Mouse (Mus musculus) cerebellum, adult 9-11 months (tissue): ENCODE data around the gene Nsmce4a.
"Not testable (repeated sequence)": the region's sequence is repeated elsewhere in the genome, so short reads cannot be mapped to it uniquely, and the experiment has no call there.

Source experiments
- DNase-seq: peaks from one replicate; pipeline ENCODE4 v3.0.0; 2022

Nsmce4a gene

DNA sequence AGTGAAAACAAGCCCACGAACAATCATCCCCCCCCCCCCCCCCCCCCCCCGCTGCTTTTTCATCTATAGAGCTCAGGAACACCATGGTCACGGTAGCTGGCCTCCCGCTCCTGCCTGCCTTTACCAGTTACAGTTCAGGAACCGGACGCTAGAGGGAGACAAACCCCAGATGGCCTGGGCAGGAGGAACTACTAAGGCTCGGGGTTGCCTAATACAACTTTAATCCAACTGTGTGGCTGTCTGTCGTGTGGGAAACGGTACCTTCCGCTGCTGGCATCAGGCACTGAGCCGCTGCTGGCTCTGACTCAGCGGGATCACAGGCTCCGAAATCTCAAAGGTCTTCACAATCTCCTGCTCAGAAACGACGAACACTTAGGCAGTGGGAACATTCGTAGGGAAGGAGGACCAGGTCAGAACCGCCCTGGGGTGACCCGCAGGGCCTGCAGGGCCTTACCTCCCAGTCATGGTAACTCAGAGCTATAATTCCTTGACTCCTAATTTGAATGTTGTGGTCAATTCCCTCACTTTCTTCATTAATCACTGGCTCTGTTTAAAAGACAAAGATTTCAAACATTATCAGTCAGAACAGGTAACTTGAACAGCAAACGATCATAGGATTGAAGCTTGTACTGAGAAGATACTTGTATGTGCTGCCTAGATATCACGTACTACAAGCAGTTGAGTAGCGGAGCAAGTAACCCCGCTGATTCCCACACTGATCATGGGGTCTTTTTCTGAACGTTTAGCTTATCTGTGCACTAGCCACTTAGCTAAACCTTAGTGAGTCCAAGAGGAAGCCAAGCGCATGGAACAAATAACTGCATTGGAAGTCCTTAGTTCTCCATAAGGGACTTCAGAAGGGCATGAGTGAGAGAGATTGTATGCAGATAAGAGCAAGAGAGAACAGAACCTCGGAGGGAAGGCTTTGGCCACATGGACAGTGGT, 39.3 kb downstream of the Nsmce4a start:
- peak; percentile 84 for DNase-seq

DNA sequence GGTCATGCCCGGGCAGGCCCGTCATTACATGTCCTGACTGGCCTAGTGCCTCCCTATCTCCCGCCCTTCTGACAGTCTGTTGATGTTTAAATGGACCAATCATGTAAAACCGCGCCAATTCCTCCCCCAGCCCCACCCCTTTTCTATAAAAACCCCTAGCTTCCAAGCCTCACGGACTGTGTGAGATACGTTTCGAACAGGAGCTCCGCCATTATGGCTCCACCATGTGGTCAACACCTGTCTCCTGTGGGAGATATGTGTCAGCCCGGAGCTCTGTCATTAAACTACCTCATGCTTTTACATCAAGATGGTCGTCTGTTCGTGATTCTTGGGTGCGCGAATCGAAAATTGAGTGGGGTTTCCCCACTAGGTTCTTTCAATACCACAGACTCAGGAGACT, 41.8 kb downstream of the Nsmce4a start:
- not testable (repeated sequence) for DNase-seq

DNA sequence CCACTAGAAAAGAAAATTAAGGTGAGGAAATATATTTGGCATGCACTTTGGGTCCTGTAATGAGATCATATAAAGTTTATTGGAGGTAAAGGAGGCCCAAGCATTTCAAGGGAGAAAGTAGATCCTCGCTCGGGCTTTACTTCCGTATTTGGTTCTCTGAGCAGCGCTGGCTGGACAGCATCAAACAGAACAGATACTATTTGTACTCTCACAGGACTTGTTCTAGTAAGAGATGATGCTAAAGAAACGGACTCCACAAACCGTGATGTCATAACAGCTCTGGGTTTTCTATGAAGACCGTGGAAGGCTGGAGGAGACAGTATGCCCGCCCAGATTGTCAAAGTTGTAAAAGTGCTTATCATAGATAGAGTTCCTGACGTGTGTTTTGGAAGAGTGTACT, 45.6 kb downstream of the Nsmce4a start:
- DNase-seq = no peak

DNA sequence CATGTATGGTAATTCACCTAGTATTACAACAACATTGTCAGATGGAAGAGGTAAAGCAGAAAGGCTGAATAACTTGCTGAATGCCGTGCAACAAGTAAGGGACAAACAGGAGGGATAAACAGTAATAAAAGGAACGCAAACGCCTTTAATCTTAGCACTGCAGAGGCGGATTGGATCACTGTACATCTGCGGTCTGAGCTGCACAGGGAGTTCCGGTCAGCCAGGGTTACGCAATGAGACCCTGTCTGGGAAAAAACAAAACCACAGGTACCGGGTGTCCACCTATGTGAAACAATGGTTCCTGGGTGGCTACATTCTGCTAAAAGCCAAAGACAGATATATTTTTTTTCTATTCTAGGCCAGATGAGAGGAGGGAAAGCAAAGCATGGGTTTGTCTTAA, 49.5 kb downstream of the Nsmce4a start:
- no peak for DNase-seq

DNA sequence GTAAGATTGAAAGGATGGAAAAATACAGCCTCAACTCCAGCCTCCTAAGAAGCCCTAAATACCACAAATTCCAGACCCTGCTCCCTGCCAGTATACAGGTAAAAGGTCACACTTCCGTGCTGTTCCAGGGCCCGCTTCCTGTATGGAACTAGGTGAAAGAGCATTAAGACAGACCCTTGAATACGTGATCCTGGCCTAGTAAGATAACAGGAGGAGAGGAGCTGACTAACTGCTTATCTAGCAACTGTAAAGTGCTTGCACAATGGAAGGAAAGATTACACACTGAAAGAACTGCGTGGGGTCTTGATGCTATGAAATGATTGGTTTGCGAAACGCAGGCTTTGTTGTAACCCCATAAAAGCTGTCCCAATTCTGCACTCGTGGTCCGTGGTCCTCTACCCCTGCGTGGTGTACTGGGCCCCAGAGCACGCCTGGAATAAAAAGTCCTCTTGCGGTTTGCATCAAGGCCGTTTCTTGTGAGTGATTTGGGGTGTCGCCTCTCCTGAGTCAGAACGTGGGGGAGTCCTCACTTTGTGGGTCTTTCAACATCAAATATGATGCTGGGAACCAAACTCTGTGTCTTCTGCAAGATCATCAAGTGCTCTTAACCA, 52.0 kb downstream of the Nsmce4a start:
- DNase-seq = no peak

DNA sequence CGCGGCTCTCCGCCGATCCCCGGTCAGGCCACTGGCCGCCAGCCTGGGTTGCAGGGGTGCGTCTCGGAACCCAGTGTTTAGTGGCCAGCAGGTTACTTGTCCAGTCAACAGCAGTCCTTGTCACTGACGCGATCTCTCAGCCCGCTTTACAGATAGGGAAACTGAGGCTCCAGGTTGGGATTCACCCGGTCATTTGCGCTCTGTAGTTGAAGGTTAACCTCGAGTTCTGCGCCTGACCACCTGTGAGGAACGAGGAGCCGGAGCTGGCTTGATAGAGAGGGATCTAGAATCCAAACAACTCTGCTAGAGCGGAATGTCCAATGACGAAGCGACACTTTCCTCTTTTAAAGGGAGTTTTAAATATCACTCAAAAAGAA, 52.9 kb downstream of the Nsmce4a start, which contains the start of gene Ate1:
Ate1 (minus strand) TSS at position 321 of the 377 bp plus-strand sequence.
- DNase-seq = no peak

DNA sequence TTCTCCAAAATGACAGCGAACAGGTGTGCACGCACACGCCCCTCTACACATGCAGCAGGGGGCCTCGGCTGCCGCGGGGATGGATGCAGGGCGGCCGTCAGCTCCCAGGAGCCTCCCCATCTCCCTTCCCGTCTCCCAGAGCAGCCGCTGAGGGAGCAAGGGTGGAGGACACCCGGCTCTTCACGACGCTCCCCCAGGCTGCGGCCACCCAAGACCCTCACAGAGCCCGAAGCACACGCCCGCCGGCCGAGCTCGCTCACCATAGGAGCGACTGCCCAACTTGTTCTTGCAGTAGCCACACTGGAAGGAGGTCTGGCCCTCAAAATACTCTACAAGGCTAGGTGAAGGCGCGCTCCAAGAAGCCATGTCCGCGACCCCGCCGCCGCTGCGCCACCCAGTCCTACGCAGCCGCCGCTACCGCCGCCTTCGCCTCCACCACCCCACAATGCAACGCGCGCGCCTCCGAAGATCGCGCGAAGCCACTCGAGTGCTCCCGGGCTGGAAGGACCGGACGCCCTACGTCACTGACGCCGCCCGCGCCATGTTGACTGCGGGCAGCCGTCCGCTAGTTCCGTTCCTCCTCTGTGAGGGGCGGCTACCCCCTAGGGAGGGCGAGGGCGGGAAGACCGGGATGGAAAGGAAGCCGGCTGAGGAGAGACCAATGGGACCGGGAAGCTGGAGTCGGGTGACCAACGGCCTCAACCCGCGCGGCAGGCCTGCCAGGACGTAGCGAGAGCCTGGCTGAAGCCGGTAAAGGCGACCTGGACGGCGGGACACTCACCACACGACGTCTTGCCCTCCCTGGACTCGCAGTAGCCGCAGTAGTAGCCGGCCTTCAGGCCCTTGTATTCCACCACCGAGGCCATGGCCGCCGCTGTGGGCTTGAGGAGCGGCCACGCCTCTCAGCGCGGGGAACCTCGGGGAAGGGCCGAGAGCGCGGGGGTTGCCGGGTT, 53.5 kb downstream of the Nsmce4a start:
- peak; percentile 97 for DNase-seq

DNA sequence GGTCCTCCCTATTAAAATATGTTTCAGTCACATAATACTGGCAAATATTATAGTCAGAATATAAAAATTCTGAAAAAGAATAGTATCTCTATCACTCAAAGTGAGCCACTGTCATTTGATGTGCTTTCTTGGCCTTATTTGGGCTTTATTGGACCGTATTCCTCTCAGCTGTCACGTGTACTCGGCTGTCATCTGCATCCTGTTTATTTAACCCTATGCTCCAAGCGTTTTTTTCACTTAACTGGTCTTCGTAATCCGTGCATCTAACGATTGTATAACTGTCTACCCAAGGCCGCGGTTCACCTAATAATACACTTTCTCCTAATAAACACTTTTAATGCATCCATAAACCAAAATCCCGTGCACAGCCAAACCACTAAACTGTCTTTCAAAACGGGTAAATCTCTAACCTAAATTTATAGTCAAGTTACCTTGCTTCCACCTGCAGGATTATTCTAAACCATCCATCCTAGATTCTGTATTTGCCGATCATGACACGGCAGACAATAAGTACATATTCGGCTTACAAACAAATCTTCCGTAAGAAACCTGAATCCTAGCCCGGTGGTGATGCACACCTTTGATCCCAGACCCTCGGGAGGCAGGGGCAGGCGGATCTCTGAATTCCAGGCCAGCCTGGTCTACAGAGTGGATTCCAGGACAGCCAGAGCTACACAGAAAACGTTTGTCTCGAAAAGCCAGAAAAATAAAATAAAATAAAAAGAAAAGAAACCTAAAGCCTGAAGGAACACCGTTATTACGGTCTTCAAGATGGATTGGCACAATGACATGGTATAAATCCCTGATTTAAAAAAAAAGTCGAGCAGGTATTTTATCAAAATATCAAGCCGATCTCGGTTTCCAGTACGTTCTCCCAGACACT, 54.5 kb downstream of the Nsmce4a start:
- DNase-seq = no peak

DNA sequence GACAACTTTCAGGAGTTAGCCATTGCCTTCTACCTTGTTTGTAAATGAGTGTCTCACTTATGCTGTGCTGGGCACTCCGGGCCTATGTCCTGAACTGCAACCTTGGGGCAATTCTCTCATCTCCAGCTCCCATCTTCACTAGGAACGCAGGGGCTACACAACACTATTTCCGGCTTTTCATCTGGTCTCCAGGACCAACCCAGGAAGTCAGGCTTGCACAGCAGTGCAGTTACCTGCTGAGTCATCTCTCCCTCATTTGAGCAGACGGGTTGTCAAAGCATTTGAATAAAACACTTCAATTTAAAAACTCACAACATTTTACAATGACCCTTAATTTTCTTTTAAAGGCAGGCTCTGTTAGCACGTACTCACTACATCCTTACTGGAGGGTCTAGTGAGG, 62.7 kb downstream of the Nsmce4a start:
- DNase-seq = no peak

DNA sequence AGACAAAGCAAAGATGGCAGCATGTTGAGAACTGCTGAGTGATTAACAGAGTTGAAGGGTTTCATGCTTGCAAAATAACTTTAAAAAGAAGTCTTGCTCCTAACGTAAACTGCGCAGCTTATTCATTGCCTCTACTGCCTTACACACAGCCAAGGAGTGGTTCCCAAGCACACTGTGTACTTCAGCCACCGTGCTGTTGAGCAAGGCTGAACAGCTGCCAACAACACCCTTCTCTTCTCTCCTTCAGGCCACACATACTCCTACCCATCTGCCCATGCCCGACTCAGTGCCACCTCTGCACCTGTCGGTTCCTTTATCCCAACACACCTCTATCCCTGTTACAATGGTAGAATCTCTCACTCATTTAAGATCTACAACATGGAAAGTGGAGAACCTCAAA, 69.9 kb downstream of the Nsmce4a start:
- DNase-seq = no peak

DNA sequence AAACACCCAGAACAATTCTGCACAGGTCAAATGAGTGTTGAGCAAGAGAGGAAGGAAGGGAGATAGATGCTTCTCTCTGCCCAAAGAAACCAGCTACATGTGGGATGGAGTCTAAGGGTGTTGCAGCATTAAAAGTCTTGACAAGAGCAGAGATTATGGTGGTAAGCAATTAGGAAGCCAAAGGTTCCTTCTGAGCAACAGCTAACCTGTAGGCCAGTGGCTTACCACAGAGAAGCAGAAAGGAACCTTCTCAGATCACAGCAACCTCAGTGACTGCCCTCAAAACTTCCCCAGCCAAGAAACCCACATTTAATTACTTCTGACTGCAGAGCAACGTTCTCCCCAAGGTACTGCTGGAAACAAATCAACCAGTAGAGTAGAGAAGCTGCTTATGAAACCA, 71.4 kb downstream of the Nsmce4a start:
- DNase-seq = no peak

DNA sequence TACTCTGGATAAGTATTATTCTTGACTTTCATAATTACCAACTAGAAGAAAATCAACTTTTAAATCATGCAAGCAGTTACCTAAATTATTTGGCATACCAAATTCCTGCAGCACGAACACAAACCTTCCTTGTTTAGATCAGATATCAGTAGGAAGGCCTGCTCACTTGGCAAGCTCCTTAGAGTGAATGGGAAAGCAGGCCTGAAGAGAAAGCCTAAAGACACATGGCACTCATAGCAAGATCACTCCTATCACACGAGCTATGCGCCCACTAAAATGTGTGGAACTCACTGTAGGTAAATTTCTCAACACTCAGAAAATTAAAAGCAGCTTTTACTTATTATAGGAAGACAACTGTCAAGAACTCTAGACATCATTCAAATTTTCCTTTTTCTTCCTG, 79.6 kb downstream of the Nsmce4a start:
- no peak for DNase-seq

DNA sequence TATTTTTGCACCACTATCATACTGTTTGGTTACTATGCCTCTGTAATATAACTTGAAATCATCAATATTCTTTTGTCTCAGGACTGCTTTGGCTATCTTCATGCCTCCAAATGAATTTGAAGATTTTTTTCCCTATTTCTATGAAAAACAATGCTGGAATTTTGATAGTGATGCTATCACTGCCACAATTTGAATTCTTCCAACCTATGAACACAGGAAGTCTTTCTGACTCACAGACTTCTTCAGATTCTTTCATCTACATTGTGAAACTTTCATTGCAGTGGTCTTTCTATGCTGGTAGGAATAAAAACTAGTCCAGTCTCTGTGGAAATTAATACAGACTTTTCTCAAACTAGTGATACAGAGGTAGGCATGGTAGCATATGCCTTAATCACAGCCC, 80.9 kb downstream of the Nsmce4a start:
- no peak for DNase-seq
